Mouse (Mus musculus) intestine, embryonic 14.5 days (tissue): Measurements from ENCODE around the gene Thrap3. TPM values are rescaled to one million over a fixed set of nuclear protein-coding genes. Genes with fewer than 3 reads are reported as not detected.
"Not testable (repeated sequence)": the region's sequence is repeated elsewhere in the genome, so short reads cannot be mapped to it uniquely, and the experiment has no call there.

ENCODE experiments used
- ATAC-seq: fragments of 200-750 bp; cut with Nextera tagmentation; replicated peaks from 2 replicates; pipeline ENCODE4 v1.8.0; 2017; ENCODE audit warnings: low read depth, moderate number of reproducible peaks, moderate TSS enrichment, moderate library complexity; ENCODE audit not compliant: low FRiP score, low TSS enrichment
- DNase-seq: peaks from one replicate; pipeline ENCODE4 v3.0.0-alpha.2; 2018; ENCODE audit warnings: low spot score
- H3K27ac ChIP-seq: fragments of 300-500 bp; sonication (generic); 2 replicates; pipeline ENCODE4 v1.5.1; 2014; ENCODE audit warnings: low read depth, mild to moderate bottlenecking, control low read depth
- H3K27me3 ChIP-seq: fragments of 300-500 bp; sonication (generic); replicated peaks from 2 replicates; pipeline ENCODE4 v1.6.1; 2014; ENCODE audit warnings: low read length, control low read depth; ENCODE audit not compliant: control insufficient read depth, insufficient read depth
- H3K36me3 ChIP-seq: fragments of 300-500 bp; sonication (generic); 2 replicates; pipeline ENCODE4 v1.6.1; 2014; ENCODE audit warnings: low read length, control low read depth; ENCODE audit not compliant: control insufficient read depth, insufficient read depth
- H3K4me1 ChIP-seq: fragments of 300-500 bp; sonication (generic); replicated peaks from 2 replicates; pipeline ENCODE4 v1.6.1; 2014; ENCODE audit warnings: low read length, control low read depth, mixed read lengths; ENCODE audit not compliant: control insufficient read depth, insufficient read depth
- H3K4me2 ChIP-seq: fragments of 300-500 bp; sonication (generic); 2 replicates; pipeline ENCODE4 v1.6.1; 2014; ENCODE audit warnings: low read length
- H3K4me3 ChIP-seq: fragments of 300-500 bp; sonication (generic); 2 replicates; pipeline ENCODE4 v1.5.1; 2014; ENCODE audit warnings: low read depth, low read length, control low read depth, mixed read lengths
- H3K9ac ChIP-seq: fragments of 300-500 bp; sonication (generic); 2 replicates; pipeline ENCODE4 v1.6.1; 2014; ENCODE audit warnings: mild to moderate bottlenecking, low read length
- H3K9me3 ChIP-seq: fragments of 300-500 bp; sonication (generic); 2 replicates; pipeline ENCODE4 v1.6.1; 2016; ENCODE audit warnings: low read length, control low read depth; ENCODE audit not compliant: control insufficient read depth
- WGBS: fragments of 180-500 bp; shearing (Covaris S2); extraction: QIAGEN DNeasy Blood & Tissue Kit; methylation state at CpG from one replicate; pipeline ENCODE4 v1.1.7; 2014; 5-methylcytosine and 5-hydroxymethylcytosine counted together
- polyA plus RNA-seq: library from polyadenylated mRNA; unstranded; fragments of >200 nt; fragmentation: Nextera tagmentation; extraction: Ambion mirVana; gene quantifications from 2 replicates; pipeline ENCODE4 v1.2.1, GENCODE M21; 2014

Thrap3 gene
- polyA plus RNA-seq, 1 experiment from 2014 or later = 206 TPM

GRCm38 (mm10) chr4:126226640-126227039 lies 24.1 kb upstream of the Thrap3 start:
- ATAC-seq = no peak
- H3K27ac ChIP-seq = no peak overlapping the region
- H3K9ac ChIP-seq = no peak overlapping the region
- no peak overlapping the region for H3K4me3 ChIP-seq
- 51% methylated on average over 12 of the region's 12 CpGs for WGBS
- H3K4me2 ChIP-seq = no peak overlapping the region
- DNase-seq = no peak
- peaks cover 17% of the 10 kb centered on the region for H3K36me3 ChIP-seq
- H3K4me1 ChIP-seq = peaks cover 7% of the 10 kb centered on the region; the same call in 1 of the 2 replicates
- no peaks in the 10 kb centered on the region for H3K27me3 ChIP-seq
- H3K9me3 ChIP-seq = no peaks in the 10 kb centered on the region

GRCm38 (mm10) chr4:126222631-126223030 lies 20.1 kb upstream of the Thrap3 start:
- WGBS = 86% methylated on average over 11 of the region's 11 CpGs
- ATAC-seq (no peak), DNase-seq (no peak)

GRCm38 (mm10) chr4:126220045-126220444 lies 17.5 kb upstream of the Thrap3 start:
- Histone ChIP-seq H3K9ac (no peak overlapping the region), H3K36me3 (no peaks in the 10 kb centered on the region), H3K27ac (no peak overlapping the region), H3K4me2 (no peak overlapping the region), H3K4me3 (no peak overlapping the region), H3K4me1 (no peaks in the 10 kb centered on the region), H3K27me3 (no peaks in the 10 kb centered on the region), H3K9me3 (no peaks in the 10 kb centered on the region)
- 92% methylated on average over 10 of the region's 10 CpGs for WGBS
- DNase-seq = no peak
- ATAC-seq = no peak

More at GRCm38 (mm10) chr4:126222631-126223030, 20.1 kb upstream of the Thrap3 start:
- no peaks in the 10 kb centered on the region for H3K27me3 ChIP-seq
- H3K9me3 ChIP-seq = no peaks in the 10 kb centered on the region
- H3K4me2 ChIP-seq = no peak overlapping the region
- H3K36me3 ChIP-seq = no peaks in the 10 kb centered on the region
- H3K9ac ChIP-seq = no peak overlapping the region
- H3K4me1 ChIP-seq = peaks cover 4% of the 10 kb centered on the region; the same call in 1 of the 2 replicates
- H3K27ac ChIP-seq = no peak overlapping the region
- H3K4me3 ChIP-seq = no peak overlapping the region

GRCm38 (mm10) chr4:126219540-126219939 lies 17.0 kb upstream of the Thrap3 start:
- not testable (repeated sequence) for ATAC-seq, H3K9me3 ChIP-seq, DNase-seq, H3K4me2 ChIP-seq, H3K4me3 ChIP-seq, H3K4me1 ChIP-seq, H3K27me3 ChIP-seq, H3K9ac ChIP-seq, H3K27ac ChIP-seq, H3K36me3 ChIP-seq
- 73% methylated on average over 3 of the region's 3 CpGs for WGBS

GRCm38 (mm10) chr4:126217771-126218170 lies 15.2 kb upstream of the Thrap3 start:
- 76% methylated on average over 6 of the region's 6 CpGs for WGBS
- ATAC-seq = no peak
- Histone ChIP-seq H3K36me3 (no peaks in the 10 kb centered on the region), H3K27me3 (no peaks in the 10 kb centered on the region), H3K4me3 (no peak overlapping the region), H3K4me1 (no peaks in the 10 kb centered on the region), H3K9me3 (no peaks in the 10 kb centered on the region), H3K9ac (no peak overlapping the region), H3K4me2 (no peak overlapping the region), H3K27ac (no peak overlapping the region)
- no peak for DNase-seq

- no peaks in the 10 kb centered on the region for H3K36me3 ChIP-seq
- no peaks in the 10 kb centered on the region for H3K9me3 ChIP-seq
- H3K4me2 ChIP-seq = no peak overlapping the region
- H3K9ac ChIP-seq = no peak overlapping the region
- H3K4me1 ChIP-seq = peaks cover 5% of the 10 kb centered on the region; the same call in 1 of the 2 replicates
- WGBS = 55% methylated on average over 6 of the region's 6 CpGs
- ATAC-seq = no peak
- no peak overlapping the region for H3K4me3 ChIP-seq
- H3K27ac ChIP-seq = no peak overlapping the region
- DNase-seq = no peak
- no peaks in the 10 kb centered on the region for H3K27me3 ChIP-seq
These were observed 4.5 kb upstream of the Thrap3 start for GRCm38 (mm10) chr4:126207081-126207480.

- H3K4me3 ChIP-seq = no peak overlapping the region
- H3K4me2 ChIP-seq = no peak overlapping the region
- H3K36me3 ChIP-seq = no peaks in the 10 kb centered on the region
- H3K9ac ChIP-seq = no peak overlapping the region
- no peaks in the 10 kb centered on the region for H3K27me3 ChIP-seq
- H3K4me1 ChIP-seq = peaks cover 12% of the 10 kb centered on the region
- 76% methylated on average over 1 of the region's 1 CpGs for WGBS
- ATAC-seq = no peak
- H3K9me3 ChIP-seq = no peaks in the 10 kb centered on the region
- no peak for DNase-seq
- H3K27ac ChIP-seq = no peak overlapping the region
These were observed 2.8 kb upstream of the Thrap3 start for GRCm38 (mm10) chr4:126205386-126205785.

- H3K4me1 ChIP-seq = peaks cover 18% of the 10 kb centered on the region
- H3K4me3 ChIP-seq = no peak overlapping the region
- H3K36me3 ChIP-seq = no peaks in the 10 kb centered on the region
- DNase-seq = no peak
- H3K27me3 ChIP-seq = no peaks in the 10 kb centered on the region
- H3K9ac ChIP-seq = no peak overlapping the region
- no peak overlapping the region for H3K27ac ChIP-seq
- no peak for ATAC-seq
- no peaks in the 10 kb centered on the region for H3K9me3 ChIP-seq
- no peak overlapping the region for H3K4me2 ChIP-seq
- 68% methylated on average over 12 of the region's 12 CpGs for WGBS
These were observed 2.2 kb upstream of the Thrap3 start for GRCm38 (mm10) chr4:126204661-126205230.

- 77% methylated on average over 8 of the region's 8 CpGs for WGBS
- peaks cover 24% of the 10 kb centered on the region for H3K4me1 ChIP-seq
- H3K27ac ChIP-seq = no peak overlapping the region
- no peaks in the 10 kb centered on the region for H3K36me3 ChIP-seq
- H3K9me3 ChIP-seq = no peaks in the 10 kb centered on the region
- H3K4me3 ChIP-seq = no peak overlapping the region
- H3K9ac ChIP-seq = no peak overlapping the region
- no peak overlapping the region for H3K4me2 ChIP-seq
- no peak for DNase-seq
- no peak for ATAC-seq
- no peaks in the 10 kb centered on the region for H3K27me3 ChIP-seq
These were observed 1.5 kb upstream of the Thrap3 start for GRCm38 (mm10) chr4:126204016-126204415.
